Mouse (Mus musculus) mature B cell (primary cell): ENCODE results near the gene Gm2026.
"Not testable (repeated sequence)": the region's sequence is repeated elsewhere in the genome, so short reads cannot be mapped to it uniquely, and the experiment has no call there.

Experiments used
- in situ Hi-C: fragments of 300-500 bp; cut with MboI; formaldehyde crosslinking; loops from 2 replicates; pipeline ENCODE4 v1.14.3; 2019

Gm2026 gene

DNA sequence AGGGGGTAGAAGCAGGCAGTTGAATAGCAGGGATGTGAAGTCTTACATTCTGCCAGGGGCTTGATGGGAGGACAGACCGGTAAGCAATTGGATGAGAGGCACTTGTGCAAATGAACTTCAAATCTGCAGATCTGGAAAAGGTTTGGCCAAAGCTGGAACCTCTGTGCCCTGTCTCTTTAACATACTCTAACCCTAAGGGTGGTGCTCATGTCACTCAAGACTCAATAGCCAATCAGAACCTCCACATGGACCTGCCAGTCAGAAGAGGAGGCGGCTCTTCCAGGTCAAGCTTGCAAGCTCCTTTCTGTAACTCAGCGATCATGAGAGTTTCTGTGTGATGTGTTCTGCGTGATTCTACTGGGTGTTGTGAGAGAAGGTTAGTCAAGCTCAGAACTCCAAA, at the start of gene Gm2026:
Gm2026 (plus strand) TSS at position 301 of the 400 bp plus-strand sequence.
- in situ Hi-C loops: not testable (repeated sequence)

DNA sequence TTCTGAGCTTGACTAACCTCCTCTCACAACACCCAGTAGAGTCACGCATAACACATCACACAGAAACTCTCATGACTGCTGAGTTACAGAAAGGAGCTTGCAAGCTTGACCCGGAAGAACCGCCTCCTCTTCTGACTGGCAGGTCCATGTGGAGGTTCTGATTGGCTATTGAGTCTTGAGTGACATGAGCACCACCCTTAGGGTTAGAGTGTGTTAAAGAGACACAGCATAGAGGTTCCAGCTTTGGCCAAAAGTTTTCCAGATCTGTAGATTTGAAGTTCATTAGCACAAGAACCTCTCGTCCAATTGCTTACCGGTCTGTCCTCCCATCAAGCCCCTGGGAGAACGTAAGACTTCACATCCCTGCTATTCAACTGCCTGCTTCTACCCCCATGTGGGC, 34.1 kb upstream of the Gm2026 start, which contains the start of gene Zfp966:
Zfp966 (minus strand) TSS at position 101 of the 400 bp plus-strand sequence.
- in situ Hi-C loops: not testable (repeated sequence)
